Mouse (Mus musculus) cortical plate, adult 2 months (tissue): ENCODE measurements around the gene Imp3.
"Not testable (repeated sequence)": the region's sequence is repeated elsewhere in the genome, so short reads cannot be mapped to it uniquely, and the experiment has no call there.

Source experiments
- CTCF ChIP-seq: fragments of 200-500 bp; IDR thresholded peaks from 2 replicates; pipeline ENCODE4 v1.5.1; 2011; ENCODE audit warnings: mild to moderate bottlenecking, control low read depth, low read length; ENCODE audit not compliant: insufficient read depth; ENCODE audit errors: extremely low read depth
- POLR2A ChIP-seq: fragments of 200-500 bp; IDR thresholded peaks from 2 replicates; pipeline ENCODE4 v1.6.1; 2011; ENCODE audit warnings: mild to moderate bottlenecking, low read length, control low read depth; ENCODE audit not compliant: insufficient read depth; ENCODE audit errors: extremely low read depth

- not testable (repeated sequence) for TF ChIP-seq POLR2A, CTCF
Measured at GRCm38 (mm10) chr9:56909991-56910390, 27.3 kb upstream of the Imp3 start.
